Mouse (Mus musculus) ES-Bruce4 (cell line): ENCODE measurements around the gene Dscaml1. TPM values are rescaled to one million over a fixed set of nuclear protein-coding genes. Genes with fewer than 3 reads are reported as not detected.

Source experiments
- H3K27ac ChIP-seq: 2 replicates; pipeline ENCODE4 v1.5.1; 2012; ENCODE audit warnings: low read length, inconsistent platforms; ENCODE audit not compliant: insufficient read depth
- H3K27me3 ChIP-seq: 2 replicates; pipeline ENCODE4 v1.6.1; 2012; ENCODE audit warnings: mild to moderate bottlenecking, low read length, inconsistent platforms; ENCODE audit not compliant: control insufficient read depth, poor library complexity, insufficient read depth, severe bottlenecking
- H3K36me3 ChIP-seq: 2 replicates; pipeline ENCODE4 v1.6.1; 2012; ENCODE audit warnings: inconsistent platforms, mild to moderate bottlenecking, low read length, moderate library complexity; ENCODE audit not compliant: control insufficient read depth, poor library complexity, insufficient read depth, severe bottlenecking
- H3K4me1 ChIP-seq: one replicate; pipeline ENCODE4 v1.8.1; 2011; ENCODE audit warnings: low read length; ENCODE audit not compliant: control insufficient read depth, insufficient read depth
- H3K4me3 ChIP-seq: 2 replicates; pipeline ENCODE4 v1.5.1; 2011; ENCODE audit warnings: low read depth, mild to moderate bottlenecking, low read length
- H3K9ac ChIP-seq: 2 replicates; pipeline ENCODE4 v1.6.1; 2012; ENCODE audit warnings: low read depth, mild to moderate bottlenecking, inconsistent platforms; ENCODE audit not compliant: poor library complexity, severe bottlenecking
- H3K9me3 ChIP-seq: replicated peaks from 2 replicates; pipeline ENCODE4 v1.6.1; 2012; ENCODE audit warnings: mild to moderate bottlenecking, low read length, inconsistent platforms; ENCODE audit not compliant: control insufficient read depth, poor library complexity, insufficient read depth, severe bottlenecking
- CTCF ChIP-seq: IDR thresholded peaks from one replicate; pipeline ENCODE4 v1.8.1; 2011; ENCODE audit warnings: low read depth, low read length
- EP300 ChIP-seq: IDR thresholded peaks from 2 replicates; pipeline ENCODE4 v1.6.1; 2011; ENCODE audit warnings: low read depth, low read length; ENCODE audit not compliant: insufficient read depth
- POLR2A ChIP-seq: IDR thresholded peaks from one replicate; pipeline ENCODE4 v1.8.1; 2011; ENCODE audit warnings: low read length; ENCODE audit not compliant: insufficient read depth
- polyA plus RNA-seq: library from polyadenylated mRNA; stranded (reverse); fragments of >200 nt; gene quantifications from 2 replicates; pipeline ENCODE4 v1.2.4, GENCODE M21; 2011; ENCODE audit warnings: low read depth; ENCODE audit not compliant: missing spikeins, insufficient read depth, insufficient read length

Dscaml1 gene
- polyA plus RNA-seq, 1 experiment: 4.0 TPM

GRCm38 (mm10) chr9:45663386-45664315 is 237.2 kb downstream of the Dscaml1 start:
- no peak overlapping the region for H3K4me3 ChIP-seq
- H3K36me3 ChIP-seq: no peaks in the 10 kb centered on the region
- no peak overlapping the region for H3K27ac ChIP-seq
- no peaks in the 10 kb centered on the region for H3K4me1 ChIP-seq
- H3K9ac ChIP-seq: no peak overlapping the region
- no peaks in the 10 kb centered on the region for H3K27me3 ChIP-seq
- TF ChIP-seq POLR2A (no peak), CTCF (no peak), EP300 (no peak)
- H3K9me3 ChIP-seq: no peaks in the 10 kb centered on the region

GRCm38 (mm10) chr9:45664326-45664725 is 237.9 kb downstream of the Dscaml1 start:
- no peak overlapping the region for H3K4me3 ChIP-seq
- H3K27me3 ChIP-seq: no peaks in the 10 kb centered on the region
- no peak for TF ChIP-seq CTCF
- no peak for TF ChIP-seq POLR2A
- TF ChIP-seq EP300: no peak
- no peak overlapping the region for H3K27ac ChIP-seq
- H3K9ac ChIP-seq: no peak overlapping the region
- H3K9me3 ChIP-seq: no peaks in the 10 kb centered on the region
- H3K4me1 ChIP-seq: no peaks in the 10 kb centered on the region
- H3K36me3 ChIP-seq: no peaks in the 10 kb centered on the region

- H3K36me3 ChIP-seq: no peaks in the 10 kb centered on the region
- H3K9ac ChIP-seq: no peak overlapping the region
- no peaks in the 10 kb centered on the region for H3K9me3 ChIP-seq
- no peak overlapping the region for H3K4me3 ChIP-seq
- no peaks in the 10 kb centered on the region for H3K27me3 ChIP-seq
- no peak overlapping the region for H3K27ac ChIP-seq
- TF ChIP-seq CTCF: no peak
- no peak for TF ChIP-seq POLR2A
- no peak for TF ChIP-seq EP300
- no peaks in the 10 kb centered on the region for H3K4me1 ChIP-seq
These were observed 238.5 kb downstream of the Dscaml1 start for GRCm38 (mm10) chr9:45664871-45665394.

- TF ChIP-seq EP300 (no peak), CTCF (no peak), POLR2A (no peak)
- Histone ChIP-seq H3K4me1 (no peaks in the 10 kb centered on the region), H3K9ac (no peak overlapping the region), H3K27ac (no peak overlapping the region), H3K4me3 (no peak overlapping the region), H3K36me3 (no peaks in the 10 kb centered on the region), H3K27me3 (no peaks in the 10 kb centered on the region), H3K9me3 (no peaks in the 10 kb centered on the region)
These were observed 249.5 kb downstream of the Dscaml1 start for GRCm38 (mm10) chr9:45675931-45676330.

- Histone ChIP-seq H3K4me3 (no peak overlapping the region), H3K27ac (no peak overlapping the region), H3K27me3 (no peaks in the 10 kb centered on the region), H3K4me1 (no peaks in the 10 kb centered on the region), H3K9me3 (no peaks in the 10 kb centered on the region), H3K36me3 (no peaks in the 10 kb centered on the region), H3K9ac (no peak overlapping the region)
- TF ChIP-seq POLR2A: no peak
- no peak for TF ChIP-seq EP300
- TF ChIP-seq CTCF: no peak
These were observed 250.2 kb downstream of the Dscaml1 start for GRCm38 (mm10) chr9:45676578-45676977.

- no peaks in the 10 kb centered on the region for H3K27me3 ChIP-seq
- H3K4me1 ChIP-seq: no peaks in the 10 kb centered on the region
- no peaks in the 10 kb centered on the region for H3K9me3 ChIP-seq
- no peaks in the 10 kb centered on the region for H3K36me3 ChIP-seq
- H3K27ac ChIP-seq: no peak overlapping the region
- H3K9ac ChIP-seq: no peak overlapping the region
- no peak for TF ChIP-seq EP300
- no peak overlapping the region for H3K4me3 ChIP-seq
These were observed 250.9 kb downstream of the Dscaml1 start for GRCm38 (mm10) chr9:45677236-45677781.
